Mouse (Mus musculus) MEL (cell line): ENCODE results near the gene Usp29.

Source experiments
- BHLHE40 ChIP-seq: IDR thresholded peaks from 2 replicates; pipeline ENCODE4 v1.6.1; 2012; ENCODE audit warnings: low read depth, mild to moderate bottlenecking, inconsistent platforms, low read length, improper control_type of control experiment, borderline replicate concordance
- CTCF ChIP-seq, 3 experiments: IDR thresholded peaks in 2 of 3; conservative IDR thresholded peaks in 1 of 3; 2 replicates each; pipeline ENCODE4 v1.5.1; 2011 to 2012; ENCODE audit warnings: low read length in 3 of 3, low read depth in 2 of 3, mild to moderate bottlenecking in 2 of 3, improper control_type of control experiment in 1 of 3, inconsistent platforms in 1 of 3, mixed read lengths in 1 of 3, moderate library complexity in 1 of 3; ENCODE audit not compliant: control insufficient read depth in 1 of 3, insufficient read depth in 1 of 3, poor library complexity in 1 of 3, severe bottlenecking in 1 of 3
- EP300 ChIP-seq, 2 experiments: IDR thresholded peaks; 2 replicates each; pipeline ENCODE4 v1.6.1; 2011; ENCODE audit warnings: improper control_type of control experiment in 2 of 2, low read length in 2 of 2, low read depth in 1 of 2, mild to moderate bottlenecking in 1 of 2
- KAT2A ChIP-seq: conservative IDR thresholded peaks from 2 replicates; pipeline ENCODE4 v1.6.1; 2012; ENCODE audit warnings: low read depth, low read length, improper control_type of control experiment, inconsistent platforms
- MAX ChIP-seq: IDR thresholded peaks from 2 replicates; pipeline ENCODE4 v1.6.1; 2011; ENCODE audit warnings: low read length, improper control_type of control experiment
- MYC ChIP-seq: IDR thresholded peaks from 2 replicates; pipeline ENCODE4 v1.6.1; 2011; ENCODE audit warnings: low read depth, mild to moderate bottlenecking, low read length, improper control_type of control experiment, moderate library complexity
- POLR2A ChIP-seq, 2 experiments: IDR thresholded peaks; 2 replicates each; pipeline ENCODE4 v1.6.1; 2011 to 2012; ENCODE audit warnings: low read length in 2 of 2, mild to moderate bottlenecking in 2 of 2, control low read depth in 1 of 2, improper control_type of control experiment in 1 of 2, low read depth in 1 of 2, moderate library complexity in 1 of 2; ENCODE audit not compliant: control insufficient read depth in 1 of 2, insufficient read depth in 1 of 2, poor library complexity in 1 of 2

DNA sequence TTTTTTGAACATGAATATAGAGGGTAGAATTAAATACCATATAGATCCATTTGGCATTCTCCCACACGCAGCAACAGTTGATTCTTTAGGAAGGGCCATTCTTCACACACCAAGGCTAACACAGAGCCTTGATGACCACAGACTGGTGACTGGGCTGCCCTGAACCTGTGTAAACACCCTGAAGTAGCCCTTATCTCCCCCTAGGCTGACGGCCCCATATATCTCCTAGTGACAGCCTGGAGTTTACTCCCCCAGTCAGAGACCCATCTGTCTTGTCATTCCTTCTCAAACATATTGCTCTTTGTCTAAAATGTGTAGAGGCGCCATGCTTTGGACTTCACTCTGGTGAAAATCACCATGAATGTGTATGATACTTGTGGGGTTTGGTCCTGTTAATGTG, 119.1 kb downstream of the Usp29 start:
- TF ChIP-seq CTCF (IDR thresholded peaks at IDR 0.05 in 2 of 3, conservative IDR thresholded peaks at IDR 0.05 in 1 of 3; ENCODE audit: control insufficient read depth in 1 of 3, insufficient read depth in 1 of 3, low read depth in 2 of 3, low read length in 3 of 3, poor library complexity in 1 of 3, severe bottlenecking in 1 of 3) (no peak), POLR2A (IDR thresholded peaks at IDR 0.05; ENCODE audit: control insufficient read depth in 1 of 2, insufficient read depth in 1 of 2, low read depth in 1 of 2, low read length in 2 of 2, poor library complexity in 1 of 2) (no peak), MYC (no peak), EP300 (IDR thresholded peaks at IDR 0.05; ENCODE audit: low read depth in 1 of 2, low read length in 2 of 2) (no peak), BHLHE40 (no peak), MAX (no peak), KAT2A (no peak)
